Mouse (Mus musculus) olfactory bulb, adult 2 months (tissue): ENCODE measurements at regions not wholly inside any gene's neighbourhood (a gene's known extent, or its start where the extent isn't known, plus 50 kb on each side); places are given as distances from the start of the nearest gene placed in this dataset.

Source experiments
- CTCF ChIP-seq: fragments of 200-500 bp; IDR thresholded peaks from 2 replicates; pipeline ENCODE4 v1.5.1; 2012; ENCODE audit warnings: low read depth, mild to moderate bottlenecking, low read length, moderate library complexity; ENCODE audit not compliant: insufficient read depth
- POLR2A ChIP-seq: fragments of 200-500 bp; IDR thresholded peaks from 2 replicates; pipeline ENCODE4 v1.6.1; 2012; ENCODE audit warnings: mild to moderate bottlenecking, low read depth, low read length, moderate library complexity; ENCODE audit not compliant: insufficient read depth

GRCm38 (mm10) chr1:104619805-104620375, 148.4 kb upstream of the Cdh20 start:
- TF ChIP-seq CTCF (no peak), POLR2A (no peak)
